Mouse (Mus musculus) spleen, postnatal 14 days (tissue): Measurements from ENCODE around the gene Zfp790.
"Not testable (repeated sequence)": the region's sequence is repeated elsewhere in the genome, so short reads cannot be mapped to it uniquely, and the experiment has no call there.

Source experiments
- DNase-seq, 2 experiments: peaks; one replicate each; pipeline ENCODE4 v3.0.0; 2021 to 2022; ENCODE audit warnings: low spot score in 2 of 2

Gene Zfp790

DNA sequence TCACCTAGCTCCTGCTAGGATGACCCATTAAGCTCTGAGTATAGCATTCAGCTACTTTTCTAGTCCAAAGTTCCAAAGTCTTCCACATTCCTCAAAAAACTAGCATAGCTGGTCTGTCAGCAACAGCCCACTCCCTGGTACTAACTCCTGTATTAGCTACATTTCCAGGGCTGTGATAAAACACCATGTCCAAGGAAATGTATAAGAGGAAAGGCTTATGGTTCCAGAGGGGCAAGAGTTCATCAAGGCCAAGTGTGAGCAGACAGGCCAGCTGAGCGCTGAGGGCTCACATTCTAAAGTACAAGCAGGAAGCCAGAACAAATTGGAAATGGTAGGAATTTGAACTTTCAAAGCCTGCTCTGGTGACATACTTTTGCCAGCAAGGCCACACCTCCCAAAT is 26.2 kb downstream of the Zfp790 start:
- no peak for DNase-seq

DNA sequence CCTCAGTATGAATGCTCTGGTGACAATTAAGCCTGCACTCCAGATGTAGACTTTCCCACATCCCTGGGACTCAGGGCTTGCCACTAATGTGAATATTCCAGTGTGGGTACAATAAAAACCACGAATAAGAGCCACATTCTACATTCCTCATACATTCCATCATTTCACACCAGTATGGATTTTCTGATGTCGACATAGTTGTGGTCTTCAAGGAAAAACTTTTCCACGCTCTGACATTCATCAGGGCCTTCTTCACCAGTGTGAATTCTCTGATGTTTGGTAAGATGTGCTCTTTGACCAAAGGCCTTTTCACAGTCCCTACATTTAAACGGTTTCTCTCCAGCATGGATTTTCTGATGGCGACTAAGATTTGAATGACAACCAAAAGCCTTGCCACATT is 28.7 kb downstream of the Zfp790 start:
- no peak for DNase-seq

DNA sequence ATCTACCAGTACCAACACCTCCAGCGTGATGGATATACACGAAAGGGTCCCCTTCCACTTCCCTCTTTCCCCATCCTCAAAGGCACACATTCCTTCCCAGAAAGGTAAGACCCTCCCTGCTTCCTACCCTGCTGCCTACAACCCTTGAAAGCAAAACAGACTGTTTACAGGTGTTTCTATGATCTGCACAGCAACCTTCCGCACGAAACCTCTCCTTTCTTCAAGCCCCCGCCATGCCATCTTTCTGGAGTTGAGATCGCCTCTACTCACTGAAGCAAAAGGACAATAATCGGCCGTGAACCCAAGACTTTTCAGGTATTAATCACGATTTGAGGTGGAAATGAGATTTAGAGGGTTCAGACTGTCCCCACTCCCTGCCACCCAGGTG is 36.9 kb downstream of the Zfp790 start:
- no peak for DNase-seq

DNA sequence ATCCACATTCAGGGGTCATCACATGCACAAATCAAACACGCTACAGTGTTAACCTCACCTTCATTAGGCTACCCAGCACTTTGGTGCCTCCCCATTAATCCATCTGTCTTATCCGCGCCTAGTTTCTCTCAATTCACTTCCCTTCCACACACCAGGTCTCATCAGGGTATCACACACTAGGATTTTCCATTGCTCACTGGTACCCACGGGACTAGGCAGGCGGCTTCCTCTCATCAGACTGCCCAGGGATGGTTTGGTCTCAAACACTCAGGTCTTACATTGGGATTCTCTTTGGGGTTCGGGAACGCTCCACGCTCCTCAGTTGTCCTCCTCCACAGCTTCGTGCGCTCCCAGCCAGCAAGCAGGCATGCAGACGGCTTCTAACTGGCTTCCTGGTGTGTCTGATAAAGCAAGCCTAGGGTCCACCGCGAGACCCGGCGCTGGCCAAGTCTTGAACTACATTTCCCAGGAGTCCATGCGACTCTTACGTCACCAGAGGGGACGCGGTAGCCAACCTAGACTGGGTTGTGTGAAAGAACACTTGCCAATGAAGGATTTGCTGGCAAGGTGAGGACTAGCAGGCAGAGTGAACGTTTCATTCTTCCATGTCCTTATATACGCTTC is 37.4 kb downstream of the Zfp790 start, which contains the start of gene Zfp940:
Zfp940 (minus strand) TSS at position 451 of the 624 bp plus-strand sequence.
- DNase-seq: peak; percentile 48 to 77

DNA sequence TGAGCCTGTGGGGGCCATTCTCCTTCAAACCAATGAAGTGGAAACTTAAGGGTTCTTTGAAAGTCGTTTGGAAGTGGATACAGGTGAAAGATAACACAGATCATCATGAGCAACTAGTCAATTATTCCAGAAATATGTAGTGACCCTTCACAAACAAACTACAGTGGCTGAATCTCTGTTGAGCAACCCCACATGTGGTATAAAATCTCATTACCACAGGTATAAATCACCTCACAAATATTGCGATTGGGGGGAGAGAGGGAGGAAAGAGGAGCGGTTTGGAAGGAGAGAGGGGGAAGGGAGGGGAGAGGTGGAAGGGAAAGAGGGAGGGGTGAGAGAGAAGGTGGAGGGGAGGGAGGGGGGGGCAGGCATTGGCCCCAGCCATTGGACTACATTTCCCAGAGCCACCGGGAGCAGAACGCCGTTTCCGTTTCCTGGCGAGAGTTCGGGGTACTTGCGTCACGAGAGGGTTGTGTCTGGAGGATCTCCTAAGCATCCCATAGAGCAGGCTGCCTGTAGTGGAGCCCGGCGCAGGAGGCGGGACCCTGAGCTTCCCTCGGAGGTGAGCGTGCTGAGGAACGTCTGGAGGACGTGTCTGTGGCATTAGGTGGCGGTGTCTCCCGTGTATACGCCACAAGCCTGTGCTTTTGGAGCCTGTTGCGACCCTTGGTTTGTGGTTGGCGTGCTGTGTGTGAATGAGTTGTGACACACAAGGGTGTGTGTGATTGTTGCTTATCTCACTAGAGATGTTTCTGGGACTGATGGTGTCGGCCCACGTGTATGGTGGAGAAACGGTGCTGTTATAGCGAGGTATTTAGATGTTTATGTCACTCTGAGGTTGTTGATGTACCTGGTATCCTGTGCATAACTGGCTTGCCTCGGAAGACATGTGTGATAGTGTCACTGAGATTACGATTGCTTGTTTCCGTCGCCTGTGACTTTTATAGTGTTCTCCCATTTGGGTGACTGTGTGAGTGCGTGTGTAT is 43.9 kb downstream of the Zfp790 start, which contains the start of gene Zfp420:
Zfp420 (plus strand) TSS at position 448 of the 986 bp plus-strand sequence.
- DNase-seq: peak; percentile 42 to 66

DNA sequence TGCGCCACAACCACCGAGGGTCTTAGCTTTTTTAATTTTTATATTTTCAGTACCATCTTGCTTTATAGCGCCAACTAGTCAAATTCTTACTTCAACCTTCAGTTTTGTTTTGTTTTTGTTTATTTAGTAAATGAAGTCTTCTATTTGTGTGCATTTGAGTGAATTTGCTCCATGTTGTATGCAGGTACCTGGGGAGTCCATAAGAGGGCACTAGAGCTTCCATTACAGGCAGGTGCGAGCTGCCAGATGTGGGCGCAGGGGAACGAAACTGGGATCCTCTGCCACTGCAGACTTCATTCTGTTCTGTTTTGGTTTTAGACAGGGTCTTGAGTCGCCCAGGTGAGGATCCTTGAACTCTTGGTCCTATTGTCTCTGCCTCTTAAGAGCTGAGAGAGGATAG is 45.7 kb downstream of the Zfp790 start:
- DNase-seq: no peak

DNA sequence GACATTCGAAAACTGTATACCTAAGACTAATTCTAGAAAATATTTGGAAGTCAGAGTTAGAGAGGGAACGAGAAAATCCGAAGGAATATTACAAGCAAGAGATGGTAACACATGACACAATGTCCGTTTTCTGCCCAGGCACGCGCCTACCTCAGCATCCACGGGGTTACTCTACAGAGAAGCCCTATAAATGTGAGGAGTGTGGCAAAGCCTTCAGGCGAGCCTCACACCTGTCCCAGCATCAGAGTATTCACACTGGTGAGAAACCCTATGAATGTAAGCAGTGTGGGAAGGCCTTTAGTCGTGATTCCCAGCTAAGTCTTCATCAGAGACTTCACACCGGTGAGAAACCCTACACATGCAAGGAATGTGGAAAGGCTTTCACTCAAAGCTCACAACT is 58.3 kb downstream of the Zfp790 start:
- DNase-seq: no peak

DNA sequence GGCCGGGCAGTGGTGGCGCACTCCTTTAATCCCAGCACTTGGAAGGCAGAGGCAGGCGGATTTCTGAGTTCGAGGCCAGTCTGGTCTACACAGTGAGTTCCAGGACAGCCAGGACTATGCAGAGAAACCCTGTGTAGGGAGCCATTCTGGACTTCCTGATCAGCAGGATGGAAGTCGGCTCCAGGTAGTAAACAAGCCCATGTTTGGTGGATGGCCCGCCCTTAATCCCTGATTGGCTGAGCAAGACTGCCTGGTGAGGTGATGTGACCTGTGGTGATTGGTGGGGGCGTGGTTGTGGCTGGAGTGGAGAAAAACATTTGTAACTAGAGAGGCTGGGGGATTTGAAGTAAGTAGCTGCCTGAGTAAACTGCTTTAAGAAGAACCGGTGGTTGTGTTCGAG is 61.6 kb downstream of the Zfp790 start:
- not testable (repeated sequence) for DNase-seq

DNA sequence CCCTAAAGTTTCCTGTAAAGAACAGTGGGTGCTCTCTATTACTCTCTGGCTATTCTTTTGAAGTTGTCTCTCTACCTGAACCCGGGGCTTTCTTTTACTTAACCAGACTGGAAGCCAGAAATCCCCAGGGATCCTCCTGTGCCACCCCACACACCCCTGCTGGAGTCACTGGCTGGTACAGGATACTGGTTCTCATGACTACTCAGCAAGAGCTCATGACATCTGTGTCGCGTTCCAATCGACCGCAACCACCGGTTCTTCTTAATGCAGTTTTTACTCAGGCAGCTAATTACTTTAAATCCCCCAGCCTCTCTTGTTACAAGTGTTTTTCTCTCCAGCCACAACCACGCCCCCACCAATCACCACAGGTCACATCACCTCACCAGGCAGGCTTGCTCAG is 64.1 kb downstream of the Zfp790 start:
- no peak for DNase-seq
